Mouse (Mus musculus): ENCODE data around the gene Rbm46. TPM values are rescaled to one million over a fixed set of nuclear protein-coding genes. Genes with fewer than 3 reads are reported as not detected.

Gene Rbm46
- polyA plus RNA-seq, 1 experiment from 2014 or later, result 1.2 TPM

DNA sequence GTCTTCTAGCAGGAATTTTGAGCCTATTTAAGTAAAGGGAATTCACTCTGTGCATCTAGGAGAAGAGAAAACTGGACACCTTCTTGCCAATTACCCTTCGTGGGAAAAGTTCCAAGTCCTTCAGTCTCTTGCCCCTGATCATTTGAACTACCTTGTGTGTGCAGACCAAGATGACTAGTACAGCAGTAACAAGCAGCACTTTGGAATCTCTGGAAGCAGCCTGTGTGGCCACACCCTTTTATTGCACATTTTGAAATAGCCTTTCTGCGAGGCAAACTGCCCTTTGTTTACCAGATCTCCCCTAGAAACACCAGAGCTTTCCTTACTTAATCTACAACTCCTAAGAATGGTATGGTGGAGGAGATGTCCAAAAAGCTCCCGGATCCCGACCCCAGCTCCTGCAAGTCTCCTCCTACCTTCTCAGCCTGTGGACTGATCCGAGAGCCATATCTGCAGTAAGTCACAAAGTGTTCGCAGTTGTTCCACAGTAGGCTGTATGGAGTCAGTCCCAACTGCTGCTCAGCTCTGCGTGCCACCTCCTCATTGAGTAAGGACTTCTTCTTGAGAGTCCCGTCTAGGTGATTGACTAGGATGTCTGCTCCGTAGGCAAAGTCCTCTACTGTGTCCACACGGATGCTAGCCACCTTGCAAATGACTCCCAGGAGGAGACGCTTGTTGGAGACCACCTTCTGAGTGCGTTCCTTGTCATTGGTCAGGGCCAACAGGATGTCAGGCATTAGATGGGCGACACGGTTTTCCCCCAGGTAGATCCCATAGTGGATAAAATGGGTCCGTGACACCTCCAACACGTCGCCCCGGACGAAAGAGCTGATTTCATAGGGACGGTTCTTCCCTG is 26.7 kb upstream of the Rbm46 start:
- DNase-seq (ENCODE audit: low spot score) (no peak), ATAC-seq (ENCODE audit: low FRiP score, low TSS enrichment) (no peak)
- Histone ChIP-seq H3K27me3 (ENCODE audit: control insufficient read depth, insufficient read depth, low read length) (no peaks in the 10 kb centered on the region), H3K27ac (replicated peaks) (no peak overlapping the region), H3K9ac (ENCODE audit: low read length) (no peak overlapping the region), H3K4me2 (replicated peaks; ENCODE audit: low read depth) (peak overlapping the region; percentile 68), H3K9me3 (ENCODE audit: control insufficient read depth, low read length) (no peaks in the 10 kb centered on the region), H3K4me3 (ENCODE audit: low read depth, low read length) (peak overlapping the region; percentile 41), H3K4me1 (replicated peaks; ENCODE audit: control insufficient read depth, insufficient read depth) (no peaks in the 10 kb centered on the region), H3K36me3 (ENCODE audit: control insufficient read depth, insufficient read depth, low read length) (no peaks in the 10 kb centered on the region)
- 21% methylated on average over 20 of the region's 20 CpGs for WGBS
- TF ChIP-seq CTCF (IDR thresholded peaks at IDR 0.05; ENCODE audit: low read depth) (no peak), EP300 (optimal IDR thresholded peaks at IDR 0.05) (no peak)

DNA sequence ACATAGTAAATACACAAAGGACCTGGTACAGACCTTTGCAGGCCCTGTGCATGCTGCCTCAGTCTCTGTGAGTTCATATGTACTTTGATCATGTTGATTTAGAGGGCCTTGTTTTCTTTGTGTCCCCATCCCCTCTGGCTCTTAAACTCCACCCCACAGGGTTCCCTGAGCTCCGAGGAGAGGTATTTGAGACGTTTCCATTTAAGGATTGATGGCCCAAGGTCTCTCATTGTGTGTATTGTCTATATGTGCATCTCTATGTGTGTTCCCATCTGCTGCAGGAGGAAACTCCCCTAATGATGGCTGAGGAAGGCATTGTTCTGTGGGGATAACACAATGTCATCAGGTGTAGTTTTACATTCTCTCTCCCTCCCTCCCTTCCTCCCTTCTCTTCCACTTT is 12.6 kb upstream of the Rbm46 start:
- 19% methylated on average over 2 of the region's 2 CpGs for WGBS

DNA sequence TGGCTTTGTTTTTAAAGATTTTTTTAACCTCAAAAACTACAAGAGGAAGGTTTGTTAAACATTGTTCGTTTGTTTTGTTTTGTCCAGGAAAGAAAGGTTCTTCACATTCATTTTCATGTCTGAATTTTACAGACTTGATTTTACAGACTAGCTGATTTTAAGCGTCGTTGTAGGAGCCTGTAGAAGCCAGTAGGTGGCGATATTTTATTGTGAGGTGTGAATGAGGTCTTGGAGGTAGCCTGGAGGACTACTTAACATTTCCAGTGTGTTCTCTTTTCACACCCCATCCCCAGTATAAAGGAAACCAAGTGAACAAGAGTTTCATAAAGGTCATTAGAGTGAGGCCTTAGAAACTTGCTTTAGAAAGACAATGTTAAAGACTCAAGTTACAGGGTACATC is 975 bp upstream of the Rbm46 start:
- ATAC-seq (ENCODE audit: low FRiP score, low TSS enrichment) (no peak), DNase-seq (ENCODE audit: low spot score) (no peak)
- no peak overlapping the region for H3K4me2 ChIP-seq (replicated peaks; ENCODE audit: low read depth)
- no peak overlapping the region for H3K9ac ChIP-seq (ENCODE audit: low read length)
- 4% methylated on average over 4 of the region's 4 CpGs for WGBS
- H3K4me1 ChIP-seq (replicated peaks; ENCODE audit: control insufficient read depth, insufficient read depth), result no peaks in the 10 kb centered on the region
- 0 out of 2 replicates have a peak, but pooled peaks cover 5% of the 10 kb centered on the region for H3K27me3 ChIP-seq (ENCODE audit: control insufficient read depth, insufficient read depth, low read length)
- peak; percentile 86 for TF ChIP-seq CTCF (IDR thresholded peaks at IDR 0.05; ENCODE audit: low read depth)
- no peak for TF ChIP-seq EP300 (optimal IDR thresholded peaks at IDR 0.05)
- H3K4me3 ChIP-seq (ENCODE audit: low read depth, low read length), result no peak overlapping the region
- no peaks in the 10 kb centered on the region for H3K36me3 ChIP-seq (ENCODE audit: control insufficient read depth, insufficient read depth, low read length)
- no peaks in the 10 kb centered on the region for H3K9me3 ChIP-seq (ENCODE audit: control insufficient read depth, low read length)
- no peak overlapping the region for H3K27ac ChIP-seq (replicated peaks)

More for the DNA sequence above, 12.6 kb upstream of the Rbm46 start:
- H3K4me2 ChIP-seq (replicated peaks; ENCODE audit: low read depth), result no peak overlapping the region
- ATAC-seq (ENCODE audit: low FRiP score, low TSS enrichment) (no peak), DNase-seq (ENCODE audit: low spot score) (no peak)
- no peak for TF ChIP-seq EP300 (optimal IDR thresholded peaks at IDR 0.05)
- TF ChIP-seq CTCF (IDR thresholded peaks at IDR 0.05; ENCODE audit: low read depth), result no peak
- no peaks in the 10 kb centered on the region for H3K4me1 ChIP-seq (replicated peaks; ENCODE audit: control insufficient read depth, insufficient read depth)
- no peak overlapping the region for H3K4me3 ChIP-seq (ENCODE audit: low read depth, low read length)
- no peak overlapping the region for H3K27ac ChIP-seq (replicated peaks)
- no peaks in the 10 kb centered on the region for H3K27me3 ChIP-seq (ENCODE audit: control insufficient read depth, insufficient read depth, low read length)
- no peaks in the 10 kb centered on the region for H3K9me3 ChIP-seq (ENCODE audit: control insufficient read depth, low read length)
- H3K9ac ChIP-seq (ENCODE audit: low read length), result no peak overlapping the region
- no peaks in the 10 kb centered on the region for H3K36me3 ChIP-seq (ENCODE audit: control insufficient read depth, insufficient read depth, low read length)

DNA sequence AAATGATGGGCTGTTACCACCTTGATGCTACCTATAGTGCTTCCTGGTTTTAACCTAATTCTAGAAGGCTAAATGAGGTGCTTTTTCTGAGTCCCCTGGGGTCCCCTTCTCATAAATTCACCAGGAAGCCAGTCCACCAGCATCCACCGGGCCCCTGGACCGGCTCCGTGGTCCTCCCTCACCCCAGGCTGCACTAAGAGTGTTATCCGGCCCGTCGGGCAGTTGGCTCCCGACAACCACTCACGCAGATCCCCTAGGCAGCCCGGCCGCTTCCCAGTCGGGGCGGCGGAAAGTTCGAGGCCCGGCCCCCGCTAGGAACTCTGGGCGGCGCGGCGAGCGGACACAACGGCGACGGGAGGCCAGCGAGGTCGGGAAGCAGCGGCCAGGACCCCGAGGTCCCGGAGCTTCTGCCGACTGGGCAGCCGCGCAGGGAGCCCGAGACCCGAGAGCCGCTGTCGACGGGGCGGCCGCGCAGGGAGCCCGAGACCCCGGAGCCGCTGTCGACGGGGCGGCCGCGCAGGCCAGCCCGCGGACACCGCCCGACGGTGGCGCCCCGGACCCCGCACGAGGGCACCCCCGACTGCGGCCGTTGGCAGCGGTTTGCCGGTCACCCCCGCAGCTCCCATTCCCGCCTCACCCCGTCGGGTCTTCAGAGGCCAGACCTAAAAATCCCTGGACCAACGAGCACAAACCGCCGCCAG is 462 bp downstream of the Rbm46 start:
- Histone ChIP-seq H3K36me3 (ENCODE audit: control insufficient read depth, insufficient read depth, low read length) (no peaks in the 10 kb centered on the region), H3K4me1 (replicated peaks; ENCODE audit: control insufficient read depth, insufficient read depth) (no peaks in the 10 kb centered on the region), H3K4me2 (replicated peaks; ENCODE audit: low read depth) (peak overlapping the region; percentile 51), H3K27me3 (ENCODE audit: control insufficient read depth, insufficient read depth, low read length) (0 out of 2 replicates have a peak, but pooled peaks cover 5% of the 10 kb centered on the region), H3K27ac (replicated peaks) (no peak overlapping the region), H3K4me3 (ENCODE audit: low read depth, low read length) (peak overlapping the region; percentile 35), H3K9me3 (ENCODE audit: control insufficient read depth, low read length) (no peaks in the 10 kb centered on the region), H3K9ac (ENCODE audit: low read length) (no peak overlapping the region)
- ATAC-seq (ENCODE audit: low FRiP score, low TSS enrichment), result no peak
- DNase-seq (ENCODE audit: low spot score), result no peak
- TF ChIP-seq EP300 (optimal IDR thresholded peaks at IDR 0.05) (no peak), CTCF (IDR thresholded peaks at IDR 0.05; ENCODE audit: low read depth) (no peak)
- 25% methylated on average over 51 of the region's 69 CpGs for WGBS

DNA sequence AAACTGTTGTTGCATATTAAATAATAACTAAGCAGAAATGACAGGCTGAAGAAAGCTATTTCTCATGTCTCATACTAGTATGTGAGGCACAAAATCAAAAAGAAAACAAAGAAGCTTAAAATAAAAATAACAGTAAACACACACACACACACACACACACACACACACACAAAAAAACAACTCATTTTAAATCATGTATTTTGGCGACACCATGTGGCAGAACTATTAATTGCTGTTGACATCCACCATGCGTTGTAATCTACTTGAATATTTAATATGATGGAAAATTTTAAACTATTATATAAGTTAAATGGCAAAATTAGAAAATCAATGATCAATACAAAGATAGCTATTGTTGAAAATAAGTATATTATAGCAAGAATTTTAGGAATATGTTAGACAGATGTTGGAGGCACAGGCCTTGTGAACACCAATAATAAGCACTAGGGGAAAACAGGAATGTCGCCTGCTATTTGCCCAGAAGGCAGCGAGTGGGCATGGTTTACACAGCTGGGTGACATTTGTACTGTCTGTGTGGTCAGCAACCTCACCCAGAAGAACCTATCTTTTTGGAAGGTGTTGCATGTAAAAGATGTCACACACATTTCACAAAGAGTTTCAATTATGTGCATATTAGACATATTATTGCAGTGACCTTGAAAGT is 18.7 kb downstream of the Rbm46 start:
- no peak for TF ChIP-seq EP300 (optimal IDR thresholded peaks at IDR 0.05)
- peak; percentile 77 for TF ChIP-seq CTCF (IDR thresholded peaks at IDR 0.05; ENCODE audit: low read depth)

More for the DNA sequence above, 18.7 kb downstream of the Rbm46 start:
- Histone ChIP-seq H3K9me3 (ENCODE audit: control insufficient read depth, low read length) (no peaks in the 10 kb centered on the region), H3K27ac (replicated peaks) (no peak overlapping the region), H3K4me3 (ENCODE audit: low read depth, low read length) (no peak overlapping the region), H3K36me3 (ENCODE audit: control insufficient read depth, insufficient read depth, low read length) (no peaks in the 10 kb centered on the region), H3K4me1 (replicated peaks; ENCODE audit: control insufficient read depth, insufficient read depth) (no peaks in the 10 kb centered on the region), H3K4me2 (replicated peaks; ENCODE audit: low read depth) (no peak overlapping the region), H3K27me3 (ENCODE audit: control insufficient read depth, insufficient read depth, low read length) (no peaks in the 10 kb centered on the region), H3K9ac (ENCODE audit: low read length) (no peak overlapping the region)
- ATAC-seq (ENCODE audit: low FRiP score, low TSS enrichment), result no peak
- no peak for DNase-seq (ENCODE audit: low spot score)
- 26% methylated on average over 4 of the region's 4 CpGs for WGBS
